Mouse (Mus musculus): ENCODE data around the gene Atp6v0c.

The Atp6v0c gene

GRCm38 (mm10) chr17:24199252-24199651, 29.8 kb upstream of the Atp6v0c start:
- in situ Hi-C loops (cut with MboI, MseI) = no loop called here

DNA sequence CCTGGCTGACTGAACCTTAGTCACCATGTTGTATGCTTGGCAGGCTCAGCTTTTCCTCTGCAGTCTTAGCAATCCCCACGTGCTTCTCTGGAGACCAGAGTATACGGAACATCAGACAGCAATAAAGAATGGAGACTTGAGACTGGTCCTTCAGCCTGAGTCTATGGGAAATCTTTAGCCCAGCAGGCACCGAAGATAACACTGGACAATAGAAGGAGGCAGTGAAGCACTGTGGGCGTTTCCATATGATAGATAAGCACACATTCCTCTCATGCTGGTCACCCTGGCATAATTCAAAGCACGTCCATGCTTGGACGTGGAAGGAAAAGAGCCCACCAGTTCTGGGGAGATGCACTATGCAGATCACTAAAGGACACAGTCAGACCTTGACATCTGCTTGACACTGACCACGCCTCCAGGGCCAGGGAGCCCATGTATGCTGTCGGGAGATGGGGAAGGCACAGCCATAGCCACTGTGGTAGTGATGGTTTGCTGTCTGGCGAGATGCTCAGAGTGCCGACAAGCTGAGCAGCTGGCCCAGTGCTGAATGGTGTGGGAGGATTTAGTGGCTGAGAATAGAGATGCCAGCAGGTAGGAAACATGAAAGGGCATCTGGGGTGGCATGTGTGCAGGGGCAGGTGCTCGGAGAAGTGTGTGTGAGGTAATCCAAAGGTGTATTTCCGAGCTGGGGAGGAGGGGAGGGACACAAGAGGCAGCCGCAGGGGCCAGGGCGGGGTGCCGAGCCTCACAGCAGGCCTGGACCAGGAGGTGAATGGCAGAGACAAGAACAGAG, 27.7 kb upstream of the Atp6v0c start:
- in situ Hi-C loops (cut with MboI, MseI) = no loop called here

DNA sequence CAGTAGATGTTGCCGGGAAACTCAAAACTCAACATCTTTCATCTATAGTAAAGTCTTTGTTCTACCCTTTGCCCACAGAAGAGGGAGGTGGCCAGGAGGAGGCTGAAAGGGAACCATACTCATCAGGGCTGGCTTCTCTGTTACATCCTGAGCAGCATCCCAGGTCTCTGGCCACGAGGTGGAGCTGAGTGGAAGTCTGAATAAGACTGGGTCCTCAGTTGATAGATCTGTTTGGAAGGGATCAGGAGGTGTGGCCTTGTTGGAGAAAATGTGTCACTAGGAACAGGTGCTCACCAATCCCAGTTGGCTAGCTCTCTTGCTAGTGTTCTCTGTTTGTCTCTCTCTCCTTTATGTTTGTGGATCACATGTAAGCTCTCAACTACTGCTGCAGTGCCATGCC, 25.8 kb upstream of the Atp6v0c start:
- in situ Hi-C loops (cut with MboI, MseI) = no loop called here

- in situ Hi-C loops (cut with MboI, MseI) = no loop called here
Observed at GRCm38 (mm10) chr17:24193769-24194168, 24.3 kb upstream of the Atp6v0c start.

DNA sequence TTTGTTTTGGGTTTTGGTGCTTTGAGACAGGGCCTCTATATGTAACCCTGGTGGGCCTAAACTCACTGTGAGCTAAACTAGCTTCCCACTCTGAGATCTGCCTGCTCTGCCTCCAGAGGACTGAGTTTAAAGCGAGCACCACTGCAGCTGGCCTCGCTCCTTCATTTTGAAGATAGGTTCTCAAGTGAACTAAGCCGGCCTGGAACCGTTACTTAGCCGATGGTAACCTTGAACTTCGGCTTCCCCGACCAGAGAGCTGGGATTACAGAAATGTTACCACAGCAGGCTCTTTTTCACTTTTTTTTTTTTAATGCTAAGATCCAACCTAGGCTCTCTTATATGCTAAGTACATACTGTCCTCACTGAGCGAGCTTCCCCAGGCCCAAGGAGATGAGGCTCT, 23.8 kb upstream of the Atp6v0c start:
- in situ Hi-C loops (cut with MboI, MseI) = no loop called here

DNA sequence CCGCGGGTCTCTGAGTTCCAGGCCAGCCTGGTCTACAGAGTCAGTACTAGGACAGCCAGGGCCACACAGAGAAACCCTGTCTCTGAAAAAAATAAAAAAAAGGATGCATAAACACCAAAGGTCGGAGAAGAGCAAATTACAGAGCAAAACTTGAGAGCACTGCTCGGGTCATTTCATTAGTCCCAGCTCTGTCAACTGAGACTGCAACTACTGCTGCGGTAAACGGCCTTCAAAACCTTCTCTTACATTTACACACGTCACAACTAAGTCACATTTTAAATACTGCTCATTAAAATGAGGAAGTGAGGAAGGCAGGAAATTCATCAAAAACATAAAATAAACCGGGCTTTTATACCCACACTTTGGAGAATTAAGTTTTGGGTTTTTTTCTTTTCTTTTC, 23.3 kb upstream of the Atp6v0c start:
- in situ Hi-C loops (cut with MboI, MseI) = no loop called here

- in situ Hi-C loops (cut with MboI, MseI) = no loop called here
Observed at GRCm38 (mm10) chr17:24191481-24191880, 22.0 kb upstream of the Atp6v0c start.

DNA sequence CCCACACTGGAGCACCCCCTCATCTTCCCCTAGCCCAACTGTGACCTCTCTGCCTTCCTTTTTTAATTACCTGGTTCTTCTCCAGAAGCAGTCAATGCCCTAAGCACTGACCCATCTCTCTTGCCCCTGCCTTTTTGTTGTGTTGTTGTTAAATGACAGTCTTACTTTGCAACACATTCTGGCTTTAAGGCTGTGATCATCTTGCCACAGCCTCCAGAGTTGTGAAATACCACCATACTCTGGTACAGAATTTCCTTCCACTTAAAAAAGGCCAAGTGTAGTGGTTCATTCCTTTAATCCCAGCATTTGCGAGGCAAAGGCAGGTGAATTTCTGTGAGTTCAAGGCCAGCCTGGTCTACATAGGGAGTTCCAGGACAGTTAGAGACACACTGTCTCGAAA, 21.4 kb upstream of the Atp6v0c start:
- in situ Hi-C loops (cut with MboI, MseI) = no loop called here

- in situ Hi-C loops (cut with MboI, MseI) = no loop called here
Observed at GRCm38 (mm10) chr17:24174259-24174658, 4.8 kb upstream of the Atp6v0c start.

- in situ Hi-C loops (cut with MboI, MseI) = no loop called here
Observed at GRCm38 (mm10) chr17:24173423-24173822, 3.9 kb upstream of the Atp6v0c start.

DNA sequence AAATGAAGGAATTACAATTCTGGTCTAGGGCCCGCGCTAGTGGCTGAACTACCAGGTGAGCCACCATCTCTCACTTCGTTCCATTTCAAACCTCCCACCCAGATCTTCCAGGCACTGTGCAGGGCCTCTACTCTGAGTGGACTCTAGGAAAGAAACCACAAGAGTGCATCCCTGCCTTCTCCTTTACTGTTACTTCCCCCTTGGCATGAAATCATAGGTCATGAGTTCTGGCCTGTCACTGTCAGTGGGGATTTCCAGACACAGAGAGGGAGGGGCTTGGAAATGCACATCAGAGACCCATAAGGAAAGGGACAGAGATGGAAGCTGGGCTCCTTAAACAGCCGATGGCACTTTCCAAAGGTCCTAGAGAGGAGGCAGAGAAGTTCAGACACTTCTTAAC, 2.2 kb upstream of the Atp6v0c start:
- in situ Hi-C loops (cut with MboI, MseI) = no loop called here

GRCm38 (mm10) chr17:24170729-24171128, 1.2 kb upstream of the Atp6v0c start:
- in situ Hi-C loops (cut with MboI, MseI) = no loop called here

DNA sequence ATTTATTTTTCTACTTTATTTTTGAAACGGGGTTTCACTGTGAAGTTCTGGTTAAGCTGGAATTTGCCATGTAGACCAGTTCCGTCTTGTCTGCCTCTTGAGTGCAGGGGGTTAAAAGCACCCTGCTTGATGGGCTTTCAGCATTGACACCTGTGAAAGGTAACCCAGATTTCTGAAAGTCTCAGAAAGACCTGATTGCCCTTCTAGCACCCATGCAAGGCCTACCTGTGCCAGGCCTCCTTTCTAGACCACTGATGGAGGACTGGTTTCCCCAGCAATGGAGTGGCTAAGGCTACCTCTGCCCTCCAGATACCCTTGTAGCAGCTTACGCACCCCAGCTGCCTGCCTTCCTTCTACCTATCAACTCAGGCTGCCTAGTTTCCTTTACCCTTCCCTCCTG, 623 bp upstream of the Atp6v0c start:
- in situ Hi-C loops (cut with MboI, MseI) = no loop called here

DNA sequence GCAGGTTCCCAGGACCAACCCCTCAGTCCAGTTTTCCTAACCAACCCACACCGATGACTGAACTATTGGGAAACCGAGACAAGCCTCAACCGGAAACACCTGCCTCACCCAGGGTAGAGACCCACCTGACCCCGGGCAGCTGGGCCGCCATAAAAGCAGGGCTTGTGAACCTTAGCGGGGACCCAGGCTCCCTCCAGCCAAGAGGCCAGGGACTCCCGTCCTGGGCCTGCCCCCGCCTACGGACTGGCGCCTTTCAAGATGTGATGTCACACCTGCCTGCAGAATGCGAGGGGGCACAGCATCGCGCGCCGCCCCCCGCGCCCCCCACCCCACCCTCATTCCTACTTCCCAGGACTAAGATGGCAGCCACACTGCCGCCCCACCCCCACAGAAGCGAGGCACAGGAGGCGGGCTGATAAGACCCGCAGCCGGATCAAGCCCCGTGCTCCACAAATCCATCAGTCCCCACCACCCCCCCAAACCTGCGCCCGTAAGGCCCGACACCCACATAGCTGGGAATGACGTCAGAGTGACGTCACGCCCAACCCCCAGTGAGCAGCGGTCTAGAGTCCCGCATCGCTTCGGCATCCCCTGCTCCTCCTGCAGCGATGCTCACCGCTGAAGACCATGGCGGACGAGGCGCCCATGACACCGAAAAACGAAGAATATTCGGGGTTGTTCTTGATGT, 768 bp downstream of the Atp6v0c start:
- in situ Hi-C loops (cut with MboI, MseI) = no loop called here

GRCm38 (mm10) chr17:24167891-24168505, 1.5 kb downstream of the Atp6v0c start:
- in situ Hi-C loops (cut with MboI, MseI) = no loop called here

GRCm38 (mm10) chr17:24167120-24167519, 2.4 kb downstream of the Atp6v0c start:
- in situ Hi-C loops (cut with MboI, MseI) = no loop called here

GRCm38 (mm10) chr17:24164566-24165259, 4.8 kb downstream of the Atp6v0c start:
- in situ Hi-C loops (cut with MboI, MseI) = no loop called here

GRCm38 (mm10) chr17:24163176-24163962, 6.1 kb downstream of the Atp6v0c start, which contains the start of gene Amdhd2:
Amdhd2 (minus strand) TSS chr17:24163766.
- in situ Hi-C loops (cut with MboI, MseI) = no loop called here

- in situ Hi-C loops (cut with MboI, MseI) = no loop called here
Observed at GRCm38 (mm10) chr17:24162584-24163175, 6.8 kb downstream of the Atp6v0c start.

GRCm38 (mm10) chr17:24161466-24161865, 8.0 kb downstream of the Atp6v0c start:
- in situ Hi-C loops (cut with MboI, MseI) = no loop called here

DNA sequence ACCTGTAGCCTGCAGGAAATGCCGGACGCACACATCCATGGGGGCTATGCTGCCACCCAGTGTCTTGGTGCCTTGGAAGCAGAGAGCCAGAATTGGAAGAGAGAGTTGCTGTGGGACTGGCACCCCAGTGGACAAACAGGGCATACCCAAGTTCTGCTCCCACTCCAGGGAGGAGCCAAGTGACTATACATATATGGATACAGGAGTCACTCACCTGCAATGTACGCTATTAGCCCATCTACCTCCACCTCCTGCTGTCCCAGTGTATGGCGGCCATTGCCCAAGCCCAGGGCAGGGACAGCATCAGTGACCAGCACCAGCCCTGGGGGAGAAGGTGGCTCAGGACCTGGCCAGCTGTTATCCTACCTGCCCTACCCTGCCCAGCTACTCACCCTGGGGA, 12.0 kb downstream of the Atp6v0c start:
- in situ Hi-C loops (cut with MboI, MseI) = no loop called here
